Mouse (Mus musculus) right cerebral cortex, adult 18-20 months (tissue): ENCODE results near the gene Vdr.
"Not testable (repeated sequence)": the region's sequence is repeated elsewhere in the genome, so short reads cannot be mapped to it uniquely, and the experiment has no call there.

ENCODE experiments used
- DNase-seq: peaks from one replicate; pipeline ENCODE4 v3.0.0; 2022; ENCODE audit warnings: mixed read lengths

Vdr gene

DNA sequence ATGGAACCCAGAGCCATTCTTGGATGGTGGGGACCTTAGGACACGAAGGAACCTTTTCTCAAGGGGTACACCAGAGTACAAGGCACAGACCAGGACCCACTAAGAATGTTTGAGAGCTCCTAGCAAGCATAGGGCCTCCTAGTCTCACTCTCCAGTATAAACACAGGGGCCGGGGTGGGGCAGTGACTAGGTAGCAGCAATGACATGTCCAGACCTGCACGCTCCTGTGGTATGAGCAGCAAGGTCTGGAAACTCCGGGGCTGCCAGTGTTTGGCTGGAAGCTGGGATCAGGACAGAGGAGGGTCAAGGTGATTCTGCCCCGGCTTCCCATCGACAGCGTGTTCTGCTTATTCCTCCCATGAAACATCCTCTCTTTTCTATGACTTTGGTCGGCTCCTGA, 34.6 kb downstream of the Vdr start:
- DNase-seq, result no peak

DNA sequence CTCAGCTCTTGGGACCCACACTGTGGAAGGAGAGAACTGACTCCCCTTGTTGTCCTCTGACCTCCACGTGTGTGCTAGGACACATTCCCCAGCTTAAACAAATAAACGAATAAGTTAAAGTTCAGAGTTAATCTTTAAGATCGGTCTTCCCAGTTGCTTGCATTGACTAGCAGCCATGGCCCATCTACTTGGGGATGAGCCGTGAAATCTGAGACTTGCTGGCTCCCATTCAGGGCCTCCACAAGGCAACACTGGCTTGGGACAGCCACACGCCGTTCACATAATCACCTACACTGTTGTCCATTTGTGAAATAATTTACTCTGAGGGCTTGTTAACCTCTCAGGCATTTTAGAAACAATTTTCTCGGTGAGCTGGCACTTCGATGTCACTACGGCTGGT, 36.7 kb downstream of the Vdr start:
- no peak for DNase-seq

DNA sequence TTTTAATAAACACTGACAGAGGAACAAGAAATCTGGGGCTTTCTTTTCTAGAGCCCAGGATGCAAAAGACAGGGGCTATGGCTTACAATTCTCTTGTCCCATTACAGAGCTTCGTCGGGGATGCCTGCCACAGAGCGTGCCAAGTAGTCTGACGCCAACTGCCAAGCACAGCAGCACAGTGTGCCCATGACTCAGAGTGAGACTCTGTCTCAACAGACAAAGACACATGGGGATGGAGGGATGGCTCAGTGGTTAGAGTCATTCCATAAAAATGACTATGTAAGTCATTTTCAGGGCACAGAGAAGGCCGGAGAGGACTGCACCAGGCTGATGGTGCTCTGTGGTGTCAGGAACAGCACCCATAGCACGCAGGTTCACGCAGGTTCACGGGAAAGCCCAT, 38.3 kb downstream of the Vdr start:
- peak; percentile 24 for DNase-seq

DNA sequence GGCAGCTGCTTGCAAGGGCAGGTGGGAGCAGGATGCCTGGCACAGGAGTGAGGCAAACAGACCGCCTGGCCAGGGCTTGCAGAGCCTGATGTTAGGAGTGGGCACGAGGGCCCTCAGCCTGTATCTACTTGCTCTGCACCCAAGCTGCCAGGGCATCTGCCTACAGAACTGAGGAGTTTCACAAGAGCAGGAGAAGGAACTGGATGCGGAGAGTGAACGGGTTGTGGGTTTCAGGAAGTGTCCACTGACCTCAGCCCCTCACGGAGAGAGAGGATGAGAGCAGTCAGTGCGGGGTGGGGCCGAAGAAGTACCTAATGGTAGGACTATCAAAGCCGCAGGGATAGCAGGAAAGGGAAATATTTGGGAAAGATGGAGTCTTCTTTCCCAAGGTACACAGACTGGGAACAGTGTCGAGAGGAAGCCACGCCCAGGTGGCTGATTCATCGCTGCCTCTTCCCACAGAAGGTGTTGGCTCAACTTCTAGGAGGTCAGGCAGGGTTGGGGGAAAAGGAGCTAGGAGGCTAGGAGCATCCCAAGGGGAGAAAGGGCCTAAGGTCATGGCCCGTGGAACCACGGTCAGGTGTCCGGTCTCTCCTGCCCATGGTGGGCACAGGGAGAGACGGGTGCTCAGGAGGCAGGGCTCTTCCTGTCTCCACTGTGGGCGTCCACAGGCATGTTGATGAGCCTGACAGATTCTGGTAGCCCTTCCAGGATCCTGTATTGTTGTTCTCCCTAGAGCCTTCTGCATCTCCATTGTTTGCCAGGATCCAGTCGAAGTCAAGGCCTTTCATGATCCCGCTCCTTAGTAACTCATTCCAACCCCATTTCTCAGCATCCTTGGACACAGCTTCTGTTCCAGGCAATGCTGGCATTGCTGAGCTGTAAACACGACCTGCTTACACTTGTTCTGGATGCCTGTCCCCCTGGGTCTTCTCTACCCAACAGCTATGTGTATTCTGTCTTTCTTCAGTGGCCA, 39.1 kb downstream of the Vdr start:
- DNase-seq, result no peak

DNA sequence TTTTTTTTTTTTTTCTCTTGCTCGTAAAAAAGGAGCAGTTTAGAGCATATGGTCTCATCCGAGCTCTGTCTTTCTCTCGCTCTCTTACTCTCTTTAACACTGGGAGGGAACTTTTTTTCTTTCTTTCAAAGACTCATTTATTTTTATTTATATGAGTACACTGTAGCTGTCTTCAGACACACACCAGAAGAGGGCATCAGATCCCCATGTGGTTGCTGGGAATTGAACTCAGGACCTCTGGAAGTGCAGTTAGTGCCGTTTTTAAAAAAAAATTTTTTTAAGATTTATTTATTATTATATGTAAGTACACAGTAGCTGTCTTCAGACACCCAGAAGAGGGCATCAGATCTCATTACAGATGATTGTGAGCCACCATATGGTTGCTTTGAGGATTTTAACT, 40.3 kb downstream of the Vdr start:
- DNase-seq, result not testable (repeated sequence)

DNA sequence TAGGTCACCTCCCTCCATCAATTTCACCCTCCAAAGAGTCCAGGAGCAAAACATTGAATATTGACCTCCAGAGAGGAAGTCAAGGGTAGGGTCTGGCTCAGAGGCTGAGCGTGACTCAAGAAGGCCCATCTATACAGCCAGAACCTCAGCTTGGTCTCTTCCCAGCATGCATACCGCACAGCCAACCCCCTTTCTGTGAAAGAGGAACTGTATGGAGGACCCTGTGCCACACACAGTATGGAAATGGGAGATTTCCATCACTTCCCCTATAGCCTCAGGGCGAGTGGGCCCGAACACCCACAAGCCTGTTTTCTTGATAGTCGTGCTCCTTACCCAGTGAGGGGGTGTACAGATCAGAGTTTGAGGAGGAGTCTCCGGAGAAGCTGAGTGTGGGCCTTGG, 41.4 kb downstream of the Vdr start:
- DNase-seq, result no peak

DNA sequence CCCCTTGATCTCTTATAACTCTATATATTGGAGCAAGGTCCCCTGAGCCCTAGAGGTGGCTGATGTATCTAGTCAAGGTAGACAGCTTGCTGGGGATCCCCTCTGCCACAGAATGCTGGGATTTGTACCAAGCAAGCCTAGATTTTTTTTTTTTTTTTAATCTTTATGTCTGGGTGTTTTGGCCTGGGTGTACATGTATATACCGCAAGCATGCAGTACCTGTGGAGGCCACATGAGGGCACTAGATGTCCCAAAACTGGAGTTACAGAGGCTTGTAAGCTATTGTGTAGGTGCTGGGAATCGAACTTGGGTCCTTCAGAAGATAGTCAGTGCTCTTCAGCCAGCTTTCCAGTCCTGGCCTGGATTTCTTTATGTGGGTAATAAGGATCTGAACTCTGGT, 44.4 kb downstream of the Vdr start:
- no peak for DNase-seq

DNA sequence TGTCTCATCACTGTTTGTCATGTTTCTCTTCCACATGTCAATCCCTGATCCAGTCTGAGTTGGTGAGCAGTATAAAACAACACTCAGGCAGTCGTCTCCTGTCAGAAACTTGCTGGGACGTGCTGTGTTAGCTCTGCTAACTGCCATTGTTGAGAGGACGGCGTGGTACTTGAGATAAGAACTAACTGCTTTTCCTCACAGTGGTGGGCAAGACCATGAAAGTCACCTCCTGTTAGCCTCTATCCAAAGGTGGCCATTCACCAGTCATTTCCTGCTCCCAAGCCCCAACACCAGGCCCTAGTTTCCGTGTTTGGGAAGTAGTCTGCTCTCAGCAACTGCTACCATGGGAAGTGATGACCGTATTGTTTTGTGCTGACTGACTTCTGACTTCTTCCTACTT, 45.3 kb downstream of the Vdr start:
- no peak for DNase-seq

DNA sequence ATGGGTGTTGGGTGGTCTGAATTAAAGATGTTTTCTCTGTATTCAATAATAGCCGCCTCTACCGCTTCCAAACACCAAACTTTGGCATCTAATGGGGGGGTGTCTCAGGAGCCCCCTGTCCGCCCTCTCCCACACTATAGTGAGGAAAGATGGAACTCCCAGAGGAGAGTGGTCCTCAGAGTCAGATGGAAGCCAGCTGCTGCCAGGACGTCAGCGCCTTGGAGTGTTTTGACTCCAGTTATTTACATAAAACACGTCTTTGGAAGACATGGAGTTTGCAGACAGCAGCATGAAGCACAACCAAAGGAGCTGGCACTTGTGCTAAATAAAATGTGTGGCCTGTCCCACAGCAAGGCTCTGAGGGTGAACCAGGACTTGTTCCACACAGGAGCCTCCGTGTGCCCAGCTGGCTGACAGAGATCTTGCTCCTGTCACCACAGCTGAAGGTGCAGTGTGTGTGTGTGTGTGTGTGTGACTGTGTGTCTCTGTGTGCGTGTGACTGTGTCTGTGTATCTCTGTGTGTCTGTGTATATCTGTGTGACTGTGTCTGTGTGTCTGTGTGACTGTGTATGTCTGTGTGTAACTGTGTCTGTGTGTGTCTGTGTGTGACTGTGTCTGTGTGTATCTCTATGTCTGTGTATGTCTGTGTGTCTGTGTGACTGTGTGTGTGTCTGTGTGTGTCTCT, 45.9 kb downstream of the Vdr start:
- no peak for DNase-seq

DNA sequence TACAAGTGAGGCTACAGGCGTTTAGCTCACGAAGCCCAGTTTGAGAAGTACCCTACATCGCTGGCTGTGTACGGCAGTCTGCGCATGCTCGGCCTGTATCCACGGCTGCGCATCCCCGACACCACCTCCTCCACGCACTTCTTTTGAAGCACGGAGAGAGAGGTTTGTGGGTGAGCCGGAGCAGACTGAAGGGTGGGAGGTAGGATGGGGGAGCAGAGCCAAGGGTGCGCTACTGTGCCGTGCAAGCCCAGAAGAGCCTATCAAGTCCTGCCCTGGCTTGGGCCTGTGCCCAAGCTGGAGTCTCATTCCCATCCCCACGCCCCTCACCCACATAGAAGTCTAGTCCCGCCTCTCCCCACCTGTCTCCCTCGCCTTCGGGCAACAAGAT, 46.9 kb downstream of the Vdr start:
- peak; percentile 87 for DNase-seq

DNA sequence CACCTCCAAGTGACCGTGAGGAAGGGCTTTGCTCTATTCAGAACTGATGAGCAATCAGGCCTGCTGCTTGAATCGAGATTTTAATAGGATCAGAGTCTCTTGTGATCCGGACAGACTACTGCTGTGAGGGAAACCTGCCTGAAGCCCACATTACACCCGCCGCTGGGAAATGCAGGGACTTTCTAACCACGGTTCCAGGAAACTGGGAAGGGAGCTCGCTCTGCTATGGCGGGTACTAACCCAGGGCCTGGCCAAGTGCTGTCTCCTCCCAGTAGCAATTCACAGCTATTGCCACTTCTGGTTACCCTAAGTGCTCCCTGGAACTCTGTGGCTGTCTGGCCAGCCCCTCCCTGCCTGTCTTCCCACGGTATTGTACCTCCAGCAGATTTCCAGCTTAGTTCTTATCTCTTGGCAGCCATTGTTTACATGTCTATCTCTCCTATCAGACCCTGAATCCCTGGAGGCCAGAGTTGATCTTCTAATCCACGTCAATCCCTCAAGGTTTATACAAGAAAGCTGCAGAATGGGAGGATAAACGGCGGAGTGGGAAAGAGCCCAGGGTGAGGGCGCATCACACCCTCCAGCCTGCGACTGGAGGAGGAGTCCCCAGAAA, 47.4 kb downstream of the Vdr start:
- DNase-seq, result no peak

DNA sequence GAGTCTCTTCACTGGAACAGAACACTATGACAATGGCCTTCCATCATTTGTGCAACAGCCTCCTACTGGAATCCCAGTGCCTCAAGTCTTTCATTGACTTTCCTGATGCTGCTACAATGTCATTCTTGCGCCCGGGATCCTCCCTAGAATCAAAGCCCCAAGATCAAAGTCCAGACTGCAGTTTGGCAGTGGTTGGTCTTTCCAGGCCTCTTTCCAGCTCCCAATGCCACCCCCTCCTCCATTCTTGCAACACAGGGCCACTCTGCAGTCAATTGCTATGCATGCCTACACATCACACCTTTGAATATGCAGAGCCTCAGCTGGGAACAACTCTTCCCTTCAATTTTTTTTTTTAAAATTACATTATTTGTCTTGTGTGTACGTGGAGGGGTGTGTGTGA, 50.1 kb downstream of the Vdr start:
- DNase-seq, result no peak

DNA sequence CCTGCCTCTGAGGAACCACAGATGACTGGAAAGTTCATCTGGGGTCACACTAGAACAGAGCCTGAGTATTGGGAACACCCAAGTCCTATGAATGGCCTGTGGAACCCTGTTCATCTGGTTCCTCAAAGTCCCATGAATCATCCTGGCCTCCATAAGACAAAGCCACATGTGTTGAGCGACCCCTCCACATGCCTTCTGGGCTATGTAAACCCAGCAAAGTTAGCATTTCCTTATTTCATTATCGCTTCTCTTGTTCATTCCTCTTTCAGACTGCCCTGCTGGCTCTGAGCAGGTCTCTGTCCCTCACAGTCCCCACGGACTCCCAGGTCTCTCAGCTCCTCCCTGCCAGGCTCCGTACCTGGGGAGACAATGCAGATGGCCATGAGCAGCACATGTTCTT, 52.0 kb downstream of the Vdr start:
- no peak for DNase-seq

DNA sequence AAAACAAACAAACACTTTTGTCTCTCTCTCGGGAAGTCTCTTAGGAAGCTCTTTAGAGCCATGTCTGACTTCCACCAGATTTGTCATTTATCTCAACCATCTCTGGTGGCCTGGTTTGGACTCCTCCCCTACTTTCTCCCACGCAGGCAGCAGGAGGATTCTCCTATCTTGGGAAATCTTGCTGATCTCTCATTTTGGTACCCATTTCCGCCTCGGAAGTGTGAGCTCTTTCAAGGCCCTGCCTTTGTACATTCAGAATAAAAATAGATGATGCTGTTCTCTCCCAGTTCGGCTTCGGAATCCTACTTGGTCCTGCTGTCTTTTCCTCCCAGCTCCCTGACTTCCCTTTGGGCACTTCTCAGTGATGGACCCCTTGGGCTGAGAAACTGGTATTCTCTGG, 55.9 kb downstream of the Vdr start:
- peak; percentile 67 for DNase-seq

DNA sequence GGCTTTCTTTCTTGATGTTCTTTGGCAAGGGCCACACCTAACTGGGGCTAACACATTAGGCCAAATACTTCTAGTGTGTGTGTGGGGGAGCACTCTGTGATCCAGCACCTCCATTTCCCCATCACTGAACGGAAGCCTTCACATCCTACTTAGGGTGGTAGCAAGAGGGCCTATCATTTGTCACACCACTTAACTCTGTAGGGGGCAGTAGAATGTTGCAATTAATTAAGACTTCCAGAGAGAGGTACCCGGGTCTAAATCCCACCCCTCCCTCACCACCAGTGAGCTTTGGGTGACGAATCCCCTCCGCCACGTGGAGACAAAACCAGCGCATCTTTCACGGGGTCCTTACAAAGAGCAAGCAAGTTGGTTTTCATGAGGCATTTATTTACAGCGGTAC, 56.4 kb downstream of the Vdr start:
- no peak for DNase-seq

DNA sequence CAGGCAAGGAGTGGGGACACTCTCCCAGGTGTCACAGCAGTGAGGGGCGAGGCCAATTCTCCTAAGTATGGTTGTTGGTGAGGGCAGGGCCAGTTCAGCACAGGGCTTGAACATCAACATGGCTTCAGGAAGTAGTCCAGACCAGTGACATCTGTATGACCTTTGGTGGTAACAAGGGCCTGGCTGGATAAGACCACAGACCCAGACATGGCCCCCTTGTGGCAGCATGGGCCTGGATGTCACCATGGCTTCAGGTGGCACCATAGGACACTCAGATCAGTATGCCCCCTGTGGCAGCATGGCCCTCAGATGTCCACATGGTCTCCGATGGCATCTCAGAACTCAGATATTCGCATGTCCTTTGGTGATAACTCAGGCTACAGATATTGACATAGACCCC, 58.1 kb downstream of the Vdr start:
- no peak for DNase-seq

DNA sequence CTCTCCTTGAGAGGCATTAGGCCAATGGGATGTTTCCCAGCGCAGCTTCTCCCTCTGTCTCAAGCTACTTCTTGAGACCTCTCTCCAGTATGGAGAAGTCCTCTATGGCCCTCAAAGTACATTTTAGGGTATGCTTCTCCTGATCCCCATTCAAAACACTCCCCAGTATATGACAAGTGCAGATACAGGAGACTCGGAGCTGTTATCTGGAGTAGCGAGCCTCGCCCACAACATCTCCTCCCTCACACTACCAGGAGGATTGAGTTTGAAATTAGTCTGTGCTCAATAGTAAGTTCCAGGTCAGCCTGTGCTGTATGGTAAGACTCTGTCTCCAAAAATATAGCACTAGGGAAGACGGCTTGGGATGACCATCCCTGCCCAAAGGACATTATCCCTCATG, 59.4 kb downstream of the Vdr start:
- DNase-seq, result no peak

DNA sequence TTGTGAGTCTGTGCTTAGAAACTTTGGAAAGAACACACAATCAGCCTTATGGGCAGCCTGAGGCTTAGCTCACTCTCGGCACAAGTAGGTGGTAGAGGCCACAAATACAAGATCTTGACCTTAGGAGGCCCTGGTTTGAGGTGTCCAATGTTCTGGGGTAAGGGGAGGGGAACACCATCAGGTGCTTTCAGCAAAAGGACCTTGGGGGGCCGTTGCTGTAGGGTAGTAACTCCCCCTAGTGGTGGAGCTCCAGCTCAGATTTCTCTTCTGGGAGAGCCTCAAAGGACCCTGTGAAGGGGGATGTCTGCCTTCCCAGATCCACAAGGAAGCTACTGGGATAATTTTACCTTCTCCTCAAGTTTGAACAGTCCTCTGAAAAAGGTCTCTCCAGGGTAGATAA, 60.0 kb downstream of the Vdr start:
- no peak for DNase-seq

DNA sequence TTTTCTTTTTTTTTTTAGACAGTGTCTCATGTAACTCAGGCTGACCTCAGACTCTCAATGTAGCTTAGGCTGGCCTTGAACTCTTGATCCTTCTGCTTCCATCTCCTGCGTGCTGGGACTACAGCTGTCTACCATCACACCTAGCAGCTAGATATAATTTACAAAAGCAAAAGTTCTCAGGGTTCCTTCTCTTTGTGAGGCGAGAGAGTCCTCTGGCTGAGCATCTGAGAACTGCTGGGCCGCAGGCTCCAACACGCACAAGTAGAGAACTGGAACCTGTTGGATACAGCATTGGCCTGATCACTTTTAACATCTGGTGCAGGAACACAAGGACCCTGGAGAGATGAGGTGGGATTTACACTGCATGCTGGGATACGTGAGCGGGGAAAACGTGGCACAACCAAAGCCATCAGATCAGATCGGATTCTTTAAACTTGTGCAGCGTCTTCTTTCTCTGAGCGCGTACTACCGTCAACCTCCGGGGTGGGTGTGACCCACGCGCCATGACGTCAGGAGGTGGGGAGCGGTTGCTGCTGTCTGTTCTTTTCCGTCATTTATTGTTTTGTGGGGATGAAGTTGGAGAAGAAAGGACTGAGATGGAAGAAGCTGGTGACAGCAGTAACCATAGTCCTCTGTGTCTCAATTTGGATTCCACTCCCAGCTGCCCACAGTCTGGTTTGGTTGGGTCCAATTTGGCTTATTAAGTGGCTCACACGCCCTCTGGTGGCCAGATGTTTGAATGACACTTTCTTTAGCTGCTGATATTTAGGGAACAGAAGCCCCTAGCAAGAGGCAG, 61.1 kb downstream of the Vdr start:
- peak; percentile 85 for DNase-seq

DNA sequence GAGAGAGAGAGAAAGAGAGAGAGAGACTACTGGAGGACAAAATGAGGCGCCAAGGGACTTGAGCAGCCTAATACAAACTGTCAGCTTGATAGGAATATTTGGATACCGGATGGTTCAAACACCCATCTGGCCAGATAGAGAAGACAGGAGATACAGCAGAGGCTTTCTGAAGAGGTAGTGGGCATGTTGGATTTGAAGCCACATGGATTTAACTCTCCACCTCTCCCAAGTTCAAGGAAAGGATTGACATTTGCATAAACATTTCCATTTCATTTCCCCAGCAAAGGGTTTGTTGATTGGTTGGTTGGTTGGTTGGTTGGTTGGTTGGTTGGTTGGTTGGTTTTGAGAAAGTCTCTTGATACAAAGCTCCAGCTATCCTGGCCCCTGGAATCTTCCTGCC, 62.6 kb downstream of the Vdr start:
- no peak for DNase-seq

DNA sequence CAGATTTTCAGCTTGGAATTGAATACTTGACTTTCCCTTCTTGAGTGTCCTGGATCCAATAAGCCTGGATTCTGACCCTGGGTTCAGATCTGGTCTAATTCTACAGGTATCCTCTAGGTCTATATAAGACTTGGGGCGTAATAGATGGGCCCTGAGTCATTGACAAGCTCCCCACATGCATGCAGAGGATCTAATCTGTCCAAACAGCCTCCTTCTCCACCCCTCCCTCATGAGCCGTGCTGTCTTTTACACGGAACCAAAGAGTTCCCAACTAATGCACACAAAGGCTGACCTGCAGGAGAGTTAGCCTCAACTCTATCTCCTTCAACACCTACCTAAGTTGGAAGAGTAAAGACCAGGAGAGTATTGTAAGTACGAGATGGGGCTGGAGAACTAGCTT, 63.1 kb downstream of the Vdr start:
- DNase-seq, result no peak

DNA sequence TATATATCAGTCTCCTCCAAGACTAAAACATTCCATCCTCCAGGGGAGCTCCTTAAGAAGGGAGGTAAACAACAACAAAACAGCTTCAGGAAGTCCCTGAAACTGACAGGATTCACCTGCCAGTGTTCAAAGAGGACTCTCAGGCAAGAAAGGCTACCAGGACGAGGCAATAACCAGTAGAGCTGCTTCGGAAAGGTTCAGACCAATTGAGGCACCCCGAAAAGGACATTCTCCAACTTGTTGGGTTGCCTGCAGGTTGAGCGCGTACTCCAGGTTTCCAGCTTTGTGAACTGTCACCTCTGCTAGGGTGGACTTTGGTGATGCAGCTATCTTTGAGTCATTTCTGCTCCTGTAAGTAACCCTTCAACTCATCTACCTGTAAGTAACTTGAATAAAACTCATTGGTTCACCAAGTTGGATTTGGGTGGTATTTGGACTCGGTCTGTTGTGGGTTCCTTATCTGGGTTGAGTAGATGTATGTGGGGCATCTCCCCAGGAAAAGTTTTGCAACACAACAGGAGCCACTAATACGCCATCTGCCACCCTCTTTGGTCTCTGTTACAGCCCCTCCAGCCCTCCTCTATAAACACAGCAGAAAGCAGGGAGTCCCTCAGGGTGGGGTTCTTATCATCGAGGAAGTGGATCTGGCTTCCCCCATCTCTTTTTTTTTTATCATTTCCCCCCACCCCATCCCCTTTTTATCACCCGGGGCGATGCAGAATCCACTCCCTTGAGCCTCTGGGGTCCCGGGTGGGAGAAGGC, 64.1 kb downstream of the Vdr start:
- DNase-seq, result no peak
